Mouse (Mus musculus): ENCODE results near the gene Gm21319.
"Not testable (repeated sequence)": the region's sequence is repeated elsewhere in the genome, so short reads cannot be mapped to it uniquely, and the experiment has no call there.

Gene Gm21319

GRCm38 (mm10) chr12:87775655-87776054 lies at the start of gene Gm21319:
TSS of gene Gm21319 (minus strand) at chr12:87775755.
- not testable (repeated sequence) for DNase-seq (ENCODE audit: low read depth, low spot score)

GRCm38 (mm10) chr12:87816277-87816676 lies 40.7 kb upstream of the Gm21319 start, which contains the start of gene BB287469:
TSS of gene BB287469 (plus strand) at chr12:87816577.
- not testable (repeated sequence) for DNase-seq (ENCODE audit: low read depth, low spot score)

- DNase-seq (ENCODE audit: low read depth, low spot score) = not testable (repeated sequence)
These were observed 22.4 kb upstream of the Gm21319 start for GRCm38 (mm10) chr12:87797971-87798370.

GRCm38 (mm10) chr12:87795212-87795611 lies 19.7 kb upstream of the Gm21319 start, which contains the start of gene Gm21936:
TSS of gene Gm21936 (plus strand) at chr12:87795512.
- DNase-seq (ENCODE audit: low read depth, low spot score) = not testable (repeated sequence)
